Mouse (Mus musculus): ENCODE measurements at regions not wholly inside any gene's neighbourhood (a gene's known extent, or its start where the extent isn't known, plus 50 kb on each side); places are given as distances from the start of the nearest gene placed in this dataset.
A peak's percentile ranks its signal among the peaks of the same experiment; 100 is the strongest.

GRCm38 (mm10) chr14:110685247-110685646 is 69.7 kb downstream of the Slitrk6 start:
- no peak overlapping the region for H3K9ac ChIP-seq
- no peaks in the 10 kb centered on the region for H3K9me3 ChIP-seq
- no peak overlapping the region for H3K4me3 ChIP-seq (replicated peaks)
- no peak overlapping the region for H3K4me2 ChIP-seq (replicated peaks)
- WGBS, result 63% methylated on average over 1 of the region's 1 CpGs
- H3K4me1 ChIP-seq (replicated peaks), result no peaks in the 10 kb centered on the region
- H3K36me3 ChIP-seq, result no peaks in the 10 kb centered on the region
- no peak overlapping the region for H3K27ac ChIP-seq
- ATAC-seq, result no peak
- H3K27me3 ChIP-seq (replicated peaks), result no peaks in the 10 kb centered on the region

- Histone ChIP-seq H3K4me2 (replicated peaks) (no peak overlapping the region), H3K9me3 (no peaks in the 10 kb centered on the region), H3K4me3 (replicated peaks) (no peak overlapping the region), H3K4me1 (replicated peaks) (no peaks in the 10 kb centered on the region), H3K9ac (no peak overlapping the region), H3K36me3 (no peaks in the 10 kb centered on the region), H3K27ac (no peak overlapping the region), H3K27me3 (replicated peaks) (no peaks in the 10 kb centered on the region)
- WGBS, result 41% methylated on average over 1 of the region's 1 CpGs
- ATAC-seq, result peak; percentile 74; the same call in 1 of the 2 replicates
These were observed 75.2 kb downstream of the Slitrk6 start for GRCm38 (mm10) chr14:110679741-110680140.

- peak; percentile 96 for ATAC-seq
- 42% methylated on average over 1 of the region's 1 CpGs for WGBS
- H3K9me3 ChIP-seq, result no peaks in the 10 kb centered on the region
These were observed 89.2 kb downstream of the Slitrk6 start for GRCm38 (mm10) chr14:110665712-110666111.

GRCm38 (mm10) chr14:110663231-110663630 is 91.7 kb downstream of the Slitrk6 start:
- no peak overlapping the region for H3K27ac ChIP-seq
- no peaks in the 10 kb centered on the region for H3K27me3 ChIP-seq (replicated peaks)
- H3K36me3 ChIP-seq, result no peaks in the 10 kb centered on the region
- H3K9me3 ChIP-seq, result no peaks in the 10 kb centered on the region
- no peak overlapping the region for H3K4me3 ChIP-seq (replicated peaks)
- no peaks in the 10 kb centered on the region for H3K4me1 ChIP-seq (replicated peaks)
- WGBS, result 43% methylated on average over 2 of the region's 2 CpGs
- H3K4me2 ChIP-seq (replicated peaks), result no peak overlapping the region
- ATAC-seq, result no peak
- H3K9ac ChIP-seq, result no peak overlapping the region

More at GRCm38 (mm10) chr14:110665712-110666111, 89.2 kb downstream of the Slitrk6 start:
- Histone ChIP-seq H3K27ac (no peak overlapping the region), H3K9ac (no peak overlapping the region), H3K4me2 (replicated peaks) (no peak overlapping the region), H3K36me3 (no peaks in the 10 kb centered on the region), H3K4me1 (replicated peaks) (no peaks in the 10 kb centered on the region), H3K4me3 (replicated peaks) (no peak overlapping the region), H3K27me3 (replicated peaks) (no peaks in the 10 kb centered on the region)

GRCm38 (mm10) chr14:110634147-110634546 is 120.8 kb downstream of the Slitrk6 start:
- H3K9me3 ChIP-seq, result no peaks in the 10 kb centered on the region
- no peaks in the 10 kb centered on the region for H3K4me1 ChIP-seq (replicated peaks)
- H3K9ac ChIP-seq, result no peak overlapping the region
- WGBS, result 77% methylated on average over 3 of the region's 3 CpGs
- no peaks in the 10 kb centered on the region for H3K27me3 ChIP-seq (replicated peaks)
- H3K4me3 ChIP-seq (replicated peaks), result no peak overlapping the region
- no peaks in the 10 kb centered on the region for H3K36me3 ChIP-seq
- no peak overlapping the region for H3K4me2 ChIP-seq (replicated peaks)
- no peak overlapping the region for H3K27ac ChIP-seq
- no peak for ATAC-seq

GRCm38 (mm10) chr14:110623716-110624115 is 131.2 kb downstream of the Slitrk6 start:
- Histone ChIP-seq H3K4me2 (replicated peaks) (no peak overlapping the region), H3K27ac (no peak overlapping the region), H3K9ac (no peak overlapping the region), H3K4me3 (replicated peaks) (no peak overlapping the region), H3K36me3 (no peaks in the 10 kb centered on the region), H3K27me3 (replicated peaks) (no peaks in the 10 kb centered on the region), H3K4me1 (replicated peaks) (no peaks in the 10 kb centered on the region), H3K9me3 (no peaks in the 10 kb centered on the region)
- 74% methylated on average over 2 of the region's 2 CpGs for WGBS
- no peak for ATAC-seq

- Histone ChIP-seq H3K27ac (no peak overlapping the region), H3K4me1 (replicated peaks) (no peaks in the 10 kb centered on the region), H3K4me3 (replicated peaks) (no peak overlapping the region), H3K9me3 (no peaks in the 10 kb centered on the region), H3K36me3 (no peaks in the 10 kb centered on the region), H3K4me2 (replicated peaks) (no peak overlapping the region), H3K27me3 (replicated peaks) (no peaks in the 10 kb centered on the region), H3K9ac (no peak overlapping the region)
- WGBS, result 38% methylated on average over 3 of the region's 3 CpGs
- peak; percentile 68; the same call in 1 of the 2 replicates for ATAC-seq
These were observed 136.4 kb downstream of the Slitrk6 start for GRCm38 (mm10) chr14:110618496-110618920.

- no peaks in the 10 kb centered on the region for H3K9me3 ChIP-seq
- H3K4me3 ChIP-seq (replicated peaks), result no peak overlapping the region
- H3K4me2 ChIP-seq (replicated peaks), result no peak overlapping the region
- WGBS, result 85% methylated on average over 1 of the region's 1 CpGs
- no peak for ATAC-seq
- no peaks in the 10 kb centered on the region for H3K4me1 ChIP-seq (replicated peaks)
- no peaks in the 10 kb centered on the region for H3K36me3 ChIP-seq
- no peak overlapping the region for H3K9ac ChIP-seq
- H3K27me3 ChIP-seq (replicated peaks), result no peaks in the 10 kb centered on the region
- no peak overlapping the region for H3K27ac ChIP-seq
These were observed 138.5 kb downstream of the Slitrk6 start for GRCm38 (mm10) chr14:110616447-110616846.

GRCm38 (mm10) chr14:110580311-110580710 is 174.6 kb downstream of the Slitrk6 start:
- WGBS, result 36% methylated on average over 3 of the region's 3 CpGs
- ATAC-seq, result no peak
- H3K27ac ChIP-seq, result no peak overlapping the region
- H3K9ac ChIP-seq, result no peak overlapping the region
- no peaks in the 10 kb centered on the region for H3K27me3 ChIP-seq (replicated peaks)
- no peaks in the 10 kb centered on the region for H3K4me1 ChIP-seq (replicated peaks)
- no peaks in the 10 kb centered on the region for H3K9me3 ChIP-seq
- no peak overlapping the region for H3K4me3 ChIP-seq (replicated peaks)
- H3K36me3 ChIP-seq, result no peaks in the 10 kb centered on the region
- no peak overlapping the region for H3K4me2 ChIP-seq (replicated peaks)

GRCm38 (mm10) chr14:110570717-110571116 is 184.2 kb downstream of the Slitrk6 start:
- Histone ChIP-seq H3K4me1 (replicated peaks) (no peaks in the 10 kb centered on the region), H3K4me3 (replicated peaks) (no peak overlapping the region), H3K9me3 (no peaks in the 10 kb centered on the region), H3K27me3 (replicated peaks) (no peaks in the 10 kb centered on the region), H3K9ac (no peak overlapping the region), H3K27ac (no peak overlapping the region), H3K4me2 (replicated peaks) (no peak overlapping the region), H3K36me3 (no peaks in the 10 kb centered on the region)
- no peak for ATAC-seq
- 93% methylated on average over 2 of the region's 2 CpGs for WGBS

GRCm38 (mm10) chr14:110565783-110566445 is 189.0 kb downstream of the Slitrk6 start:
- H3K4me2 ChIP-seq (replicated peaks), result no peak overlapping the region
- no peak for ATAC-seq
- H3K9me3 ChIP-seq, result no peaks in the 10 kb centered on the region
- no peak overlapping the region for H3K4me3 ChIP-seq (replicated peaks)
- no peaks in the 10 kb centered on the region for H3K27me3 ChIP-seq (replicated peaks)
- H3K27ac ChIP-seq, result no peak overlapping the region
- no peak overlapping the region for H3K9ac ChIP-seq
- H3K36me3 ChIP-seq, result no peaks in the 10 kb centered on the region
- WGBS, result 55% methylated on average over 7 of the region's 7 CpGs
- H3K4me1 ChIP-seq (replicated peaks), result no peaks in the 10 kb centered on the region

- no peaks in the 10 kb centered on the region for H3K36me3 ChIP-seq
- 80% methylated on average over 2 of the region's 2 CpGs for WGBS
- H3K27ac ChIP-seq, result no peak overlapping the region
- H3K27me3 ChIP-seq (replicated peaks), result no peaks in the 10 kb centered on the region
- no peak overlapping the region for H3K9ac ChIP-seq
- no peaks in the 10 kb centered on the region for H3K9me3 ChIP-seq
- no peak overlapping the region for H3K4me2 ChIP-seq (replicated peaks)
- ATAC-seq, result no peak
- H3K4me1 ChIP-seq (replicated peaks), result no peaks in the 10 kb centered on the region
- no peak overlapping the region for H3K4me3 ChIP-seq (replicated peaks)
These were observed 190.3 kb downstream of the Slitrk6 start for GRCm38 (mm10) chr14:110564621-110565020.

- Histone ChIP-seq H3K4me1 (replicated peaks) (no peaks in the 10 kb centered on the region), H3K9ac (no peak overlapping the region), H3K27ac (no peak overlapping the region), H3K4me3 (replicated peaks) (no peak overlapping the region), H3K27me3 (replicated peaks) (no peaks in the 10 kb centered on the region), H3K4me2 (replicated peaks) (no peak overlapping the region), H3K36me3 (no peaks in the 10 kb centered on the region), H3K9me3 (no peaks in the 10 kb centered on the region)
- peak; percentile 68 for ATAC-seq
- WGBS, result 22% methylated on average over 7 of the region's 7 CpGs
These were observed 209.7 kb downstream of the Slitrk6 start for GRCm38 (mm10) chr14:110545265-110545664.
